Mouse (Mus musculus): ENCODE measurements around the gene Il4ra. TPM values are rescaled to one million over a fixed set of nuclear protein-coding genes. Genes with fewer than 3 reads are reported as not detected.
A peak's percentile ranks its signal among the peaks of the same experiment; 100 is the strongest.

Gene Il4ra
- total and polyA plus RNA-seq, 3 experiments, result 18.2 to 27.4 (median 26.4) TPM

DNA sequence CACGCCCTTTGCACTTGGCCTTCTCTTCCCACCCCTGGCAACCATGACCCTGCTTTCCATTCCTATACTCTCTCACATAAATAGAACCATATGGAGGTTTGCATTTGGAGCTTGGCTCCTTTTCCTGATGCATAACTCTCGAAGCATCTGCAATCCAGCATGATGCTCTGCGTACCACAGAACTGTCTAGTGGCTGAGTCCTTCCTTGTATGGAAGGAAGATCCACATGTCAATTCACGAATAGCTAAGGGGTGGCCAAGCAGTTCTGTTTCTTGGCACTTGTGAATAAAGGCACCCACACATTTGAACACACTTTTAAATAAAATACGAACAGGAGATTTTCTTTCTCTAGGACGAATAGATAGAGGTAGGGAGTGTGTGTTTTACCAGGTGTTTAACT is 34.5 kb upstream of the Il4ra start:
- Histone ChIP-seq H3K4me1 (ENCODE audit: control insufficient read depth in 1 of 2, insufficient read depth in 2 of 2) (no peaks in the 10 kb centered on the region), H3K9me3 (replicated peaks; ENCODE audit: low read length) (peaks cover 9% of the 10 kb centered on the region), H3K9ac (ENCODE audit: insufficient read depth, low read depth) (no peak overlapping the region), H3K79me2 (replicated peaks; ENCODE audit: control insufficient read depth, extremely low read depth, insufficient read depth, poor library complexity, severe bottlenecking) (no peaks in the 10 kb centered on the region), H3K27ac (ENCODE audit: insufficient read depth, low read depth) (no peak overlapping the region), H3K36me3 (replicated peaks in 1 of 2; ENCODE audit: control insufficient read depth in 1 of 2, insufficient read depth in 1 of 2, low read length in 1 of 2) (no peaks in the 10 kb centered on the region), H3K4me2 (ENCODE audit: insufficient read depth, low read depth, poor library complexity, severe bottlenecking) (no peak overlapping the region), H3K27me3 (replicated peaks) (no peaks in the 10 kb centered on the region), H3K4me3 (replicated peaks in 1 of 3; ENCODE audit: low read depth in 2 of 3, low read length in 2 of 3, poor library complexity in 1 of 3) (no peak overlapping the region)
- TF ChIP-seq ZNF384 (IDR thresholded peaks at IDR 0.05; ENCODE audit: low read depth, low read length) (no peak), MAZ (IDR thresholded peaks at IDR 0.05; ENCODE audit: low read depth, low read length) (no peak), NRF1 (IDR thresholded peaks at IDR 0.05; ENCODE audit: low read depth, low read length) (no peak), IRF4 (IDR thresholded peaks at IDR 0.05; ENCODE audit: low read depth, low read length) (no peak), SIN3A (IDR thresholded peaks at IDR 0.05; ENCODE audit: low read length) (no peak), HCFC1 (IDR thresholded peaks at IDR 0.05; ENCODE audit: low read depth, low read length) (no peak), UBTF (IDR thresholded peaks at IDR 0.05; ENCODE audit: low read depth, low read length) (no peak), NELFE (IDR thresholded peaks at IDR 0.05; ENCODE audit: low read depth, low read length) (no peak)
- in situ Hi-C loops (cut with MboI; ENCODE audit: low pct_ligation_motif_present, low pct_unique_long_range_greater_than_20kb, low sequenced_read_pairs) (loop anchor here (5.0 kb wide), 1 partner anchor 35 kb away; the partner anchor contains the start of gene Il4ra), dilution Hi-C loops (cut with MboI; ENCODE audit: extremely low pct_ligation_motif_present, extremely low pct_unique_long_range_greater_than_20kb, low sequenced_read_pairs) (no loop called here)
- DNase-seq (ENCODE audit: extremely low read depth), result no peak

GRCm38 (mm10) chr7:125519715-125520114 is 32.2 kb upstream of the Il4ra start:
- H3K4me1 ChIP-seq (ENCODE audit: control insufficient read depth in 1 of 2, insufficient read depth in 2 of 2), result no peaks in the 10 kb centered on the region
- in situ Hi-C loops (cut with MboI; ENCODE audit: low pct_ligation_motif_present, low pct_unique_long_range_greater_than_20kb, low sequenced_read_pairs), result loop anchor here (5.0 kb wide), 1 partner anchor 33 kb away; the partner anchor contains the start of gene Il4ra

DNA sequence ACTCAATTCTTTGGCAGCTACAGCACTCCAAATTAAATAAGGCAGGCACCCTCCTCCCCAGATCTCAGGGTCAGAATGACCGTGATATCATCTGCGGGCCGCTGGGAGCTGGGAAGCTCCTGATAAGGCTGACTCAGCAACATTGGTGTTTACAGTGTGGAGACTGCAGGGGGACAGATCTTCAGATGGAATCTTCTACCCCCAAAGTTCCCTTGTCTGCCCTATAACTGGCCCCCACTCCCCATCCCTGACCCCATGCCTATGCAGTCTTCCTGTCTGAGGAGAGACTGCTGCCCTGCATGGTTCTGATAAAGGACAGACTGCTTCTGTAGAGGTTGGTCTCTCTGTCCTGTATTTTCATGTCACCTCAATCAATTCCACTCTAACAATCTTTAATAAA is 28.9 kb upstream of the Il4ra start:
- Histone ChIP-seq H3K27ac (ENCODE audit: insufficient read depth, low read depth) (no peak overlapping the region), H3K4me3 (replicated peaks in 1 of 3; ENCODE audit: low read depth in 2 of 3, low read length in 2 of 3, poor library complexity in 1 of 3) (no peak overlapping the region), H3K9me3 (replicated peaks; ENCODE audit: low read length) (peaks cover 2% of the 10 kb centered on the region), H3K79me2 (replicated peaks; ENCODE audit: control insufficient read depth, extremely low read depth, insufficient read depth, poor library complexity, severe bottlenecking) (no peaks in the 10 kb centered on the region), H3K27me3 (replicated peaks) (no peaks in the 10 kb centered on the region), H3K36me3 (replicated peaks in 1 of 2; ENCODE audit: control insufficient read depth in 1 of 2, insufficient read depth in 1 of 2, low read length in 1 of 2) (no peaks in the 10 kb centered on the region), H3K9ac (ENCODE audit: insufficient read depth, low read depth) (no peak overlapping the region), H3K4me1 (ENCODE audit: control insufficient read depth in 1 of 2, insufficient read depth in 2 of 2) (no peaks in the 10 kb centered on the region), H3K4me2 (ENCODE audit: insufficient read depth, low read depth, poor library complexity, severe bottlenecking) (no peak overlapping the region)
- in situ Hi-C loops (cut with MboI; ENCODE audit: low pct_ligation_motif_present, low pct_unique_long_range_greater_than_20kb, low sequenced_read_pairs) (no loop called here), dilution Hi-C loops (cut with MboI; ENCODE audit: extremely low pct_ligation_motif_present, extremely low pct_unique_long_range_greater_than_20kb, low sequenced_read_pairs) (no loop called here)
- no peak for DNase-seq (ENCODE audit: extremely low read depth)
- TF ChIP-seq MAFK (IDR thresholded peaks at IDR 0.05; ENCODE audit: insufficient replicate concordance, low read length), result peak; percentile 70; the same call in 1 of the 2 replicates
- TF ChIP-seq GABPA (IDR thresholded peaks at IDR 0.05; ENCODE audit: insufficient replicate concordance, low read depth, low read length), result no peak
- no peak for TF ChIP-seq EP300 (IDR thresholded peaks at IDR 0.05; ENCODE audit: low read length)

More at GRCm38 (mm10) chr7:125519715-125520114, 32.2 kb upstream of the Il4ra start:
- no peaks in the 10 kb centered on the region for H3K36me3 ChIP-seq (replicated peaks in 1 of 2; ENCODE audit: control insufficient read depth in 1 of 2, insufficient read depth in 1 of 2, low read length in 1 of 2)
- H3K27me3 ChIP-seq (replicated peaks), result no peaks in the 10 kb centered on the region
- dilution Hi-C loops (cut with MboI; ENCODE audit: extremely low pct_ligation_motif_present, extremely low pct_unique_long_range_greater_than_20kb, low sequenced_read_pairs), result no loop called here
- H3K4me3 ChIP-seq (replicated peaks in 1 of 3; ENCODE audit: low read depth in 2 of 3, low read length in 2 of 3, poor library complexity in 1 of 3), result no peak overlapping the region
- no peak for DNase-seq (ENCODE audit: extremely low read depth)
- TF ChIP-seq MAFK (IDR thresholded peaks at IDR 0.05; ENCODE audit: insufficient replicate concordance, low read length) (no peak), BHLHE40 (IDR thresholded peaks at IDR 0.05; ENCODE audit: low read depth, low read length) (no peak), JUND (conservative IDR thresholded peaks at IDR 0.05; ENCODE audit: low read depth, low read length) (no peak), ZC3H11A (IDR thresholded peaks at IDR 0.05; ENCODE audit: low read depth, low read length) (no peak), RCOR1 (conservative IDR thresholded peaks at IDR 0.05; ENCODE audit: low read depth, low read length) (no peak), POLR2A (IDR thresholded peaks at IDR 0.05; ENCODE audit: low read depth, low read length) (no peak), CHD1 (IDR thresholded peaks at IDR 0.05; ENCODE audit: low read depth, low read length) (no peak), SMC3 (IDR thresholded peaks at IDR 0.05; ENCODE audit: low read depth, low read length) (no peak), TBP (conservative IDR thresholded peaks at IDR 0.05; ENCODE audit: low read depth, low read length) (no peak), SIN3A (IDR thresholded peaks at IDR 0.05; ENCODE audit: low read length) (no peak), JUN (IDR thresholded peaks at IDR 0.05; ENCODE audit: insufficient read depth, low read depth, low read length) (no peak), CTCF (conservative IDR thresholded peaks at IDR 0.05 in 1 of 2, IDR thresholded peaks at IDR 0.05 in 1 of 2; ENCODE audit: low read depth in 2 of 2, low read length in 2 of 2) (no peak), HCFC1 (IDR thresholded peaks at IDR 0.05; ENCODE audit: low read depth, low read length) (no peak), GABPA (IDR thresholded peaks at IDR 0.05; ENCODE audit: insufficient replicate concordance, low read depth, low read length) (no peak), NELFE (IDR thresholded peaks at IDR 0.05; ENCODE audit: low read depth, low read length) (no peak)
- no peak overlapping the region for H3K4me2 ChIP-seq (ENCODE audit: insufficient read depth, low read depth, poor library complexity, severe bottlenecking)
- H3K79me2 ChIP-seq (replicated peaks; ENCODE audit: control insufficient read depth, extremely low read depth, insufficient read depth, poor library complexity, severe bottlenecking), result no peaks in the 10 kb centered on the region
- no peak overlapping the region for H3K9ac ChIP-seq (ENCODE audit: insufficient read depth, low read depth)
- peaks cover 2% of the 10 kb centered on the region for H3K9me3 ChIP-seq (replicated peaks; ENCODE audit: low read length)
- no peak overlapping the region for H3K27ac ChIP-seq (ENCODE audit: insufficient read depth, low read depth)
